Mouse (Mus musculus) ES-E14 (cell line): ENCODE data around the gene Rapgef6. TPM values are rescaled to one million over a fixed set of nuclear protein-coding genes. Genes with fewer than 3 reads are reported as not detected.

Experiments used
- DNase-seq: peaks from one replicate; pipeline ENCODE4 v3.0.0-alpha.2; 2013; ENCODE audit warnings: low read depth, low spot score
- H3K27ac ChIP-seq: 2 replicates; pipeline ENCODE4 v1.5.1; 2012; ENCODE audit warnings: low read depth, mild to moderate bottlenecking, low read length, moderate library complexity, mixed read lengths; ENCODE audit not compliant: poor library complexity, insufficient read depth, severe bottlenecking
- H3K36me3 ChIP-seq: 2 replicates; pipeline ENCODE4 v1.6.1; 2012; ENCODE audit warnings: mild to moderate bottlenecking, low read length, moderate library complexity, mixed read lengths; ENCODE audit not compliant: control insufficient read depth, poor library complexity, insufficient read depth, severe bottlenecking
- H3K4me1 ChIP-seq, 2 experiments: fragments of 150-350 bp in 1 of 2; sonication (generic) in 1 of 2; 2 replicates each; pipeline ENCODE4 v1.6.1; 2012; ENCODE audit warnings: low read length in 2 of 2, mild to moderate bottlenecking in 1 of 2, mixed read lengths in 1 of 2; ENCODE audit not compliant: control insufficient read depth in 2 of 2, insufficient read depth in 2 of 2, poor library complexity in 1 of 2
- H3K4me3 ChIP-seq, 2 experiments: fragments of 150-350 bp in 1 of 2; sonication (generic) in 1 of 2; 2 replicates each; pipeline ENCODE4 v1.5.1; 2012; ENCODE audit warnings: low read length in 2 of 2, low read depth in 1 of 2, mild to moderate bottlenecking in 1 of 2, mixed read lengths in 1 of 2; ENCODE audit not compliant: insufficient read depth in 1 of 2, poor library complexity in 1 of 2, severe bottlenecking in 1 of 2
- H3K9ac ChIP-seq: 2 replicates; pipeline ENCODE4 v1.6.1; 2012; ENCODE audit warnings: low read depth, mild to moderate bottlenecking, low read length, mixed read lengths; ENCODE audit not compliant: poor library complexity, insufficient read depth, severe bottlenecking
- H3K9me3 ChIP-seq: fragments of 150-350 bp; sonication (generic); 2 replicates; pipeline ENCODE4 v1.6.1; 2012; ENCODE audit warnings: low read depth, mild to moderate bottlenecking, low read length; ENCODE audit not compliant: control insufficient read depth, insufficient read depth
- CHD2 ChIP-seq: IDR thresholded peaks from 2 replicates; pipeline ENCODE4 v1.6.1; 2014; ENCODE audit warnings: mild to moderate bottlenecking, low read depth, low read length, inconsistent platforms
- HCFC1 ChIP-seq: IDR thresholded peaks from 2 replicates; pipeline ENCODE4 v1.6.1; 2012; ENCODE audit warnings: low read length, inconsistent platforms, borderline replicate concordance; ENCODE audit not compliant: insufficient read depth
- MAFK ChIP-seq: IDR thresholded peaks from 2 replicates; pipeline ENCODE4 v1.6.1; 2014; ENCODE audit warnings: mild to moderate bottlenecking, low read depth, low read length, inconsistent platforms; ENCODE audit not compliant: insufficient read depth
- ZC3H11A ChIP-seq: IDR thresholded peaks from 2 replicates; pipeline ENCODE4 v1.6.1; 2012; ENCODE audit warnings: low read depth, mild to moderate bottlenecking, inconsistent platforms, low read length, borderline replicate concordance
- ZNF384 ChIP-seq: IDR thresholded peaks from 2 replicates; pipeline ENCODE4 v1.6.1; 2012; ENCODE audit warnings: low read depth, low read length, inconsistent platforms
- in situ Hi-C, 2 experiments: fragments of 600-800 bp; cut with MboI; formaldehyde crosslinking; loops; one replicate each; pipeline ENCODE4 v1.15.1; 2025; ENCODE audit warnings: low sequenced_read_pairs in 2 of 2, inconsistent platforms in 1 of 2; ENCODE audit not compliant: unreplicated experiment in 2 of 2
- total RNA-seq: library from RNA; depleted of rRNA; stranded (reverse); fragments of 300-350 nt; gene quantifications from 2 replicates; pipeline ENCODE4 v1.2.3, GENCODE M21; 2012

The Rapgef6 gene
- total RNA-seq, 1 experiment, result 28.5 TPM

DNA sequence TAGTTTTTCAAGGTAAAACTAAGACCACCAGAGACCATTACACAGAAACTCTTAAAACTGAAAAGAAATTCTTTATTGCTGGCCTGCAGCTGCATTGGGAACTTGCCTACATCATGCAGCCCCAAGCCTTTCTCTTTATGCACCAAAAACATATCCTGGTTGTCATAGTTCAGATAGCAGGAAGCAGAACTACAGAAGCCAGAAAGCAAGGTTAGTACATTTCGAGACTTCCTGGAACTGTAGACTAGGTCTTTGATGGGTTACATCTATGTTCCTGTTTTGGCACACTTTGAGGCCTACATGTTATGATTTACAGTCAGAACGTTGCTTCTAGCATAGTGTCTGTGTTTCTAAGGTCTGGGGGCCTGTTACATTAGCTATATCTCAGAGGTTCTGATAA, 11.2 kb downstream of the Rapgef6 start:
- H3K27ac ChIP-seq, result no peak overlapping the region
- H3K9ac ChIP-seq, result no peak overlapping the region
- H3K9me3 ChIP-seq, result no peaks in the 10 kb centered on the region
- TF ChIP-seq ZC3H11A (no peak), HCFC1 (no peak), CHD2 (no peak), ZNF384 (no peak), MAFK (no peak)
- peaks cover 0 to 2% of the 10 kb centered on the region in 2 experiments; a peak in 1 of 4 replicates for H3K4me1 ChIP-seq
- no peak for DNase-seq
- in situ Hi-C loops, result no loop called here
- H3K4me3 ChIP-seq, result no peak overlapping the region
- H3K36me3 ChIP-seq, result no peaks in the 10 kb centered on the region

DNA sequence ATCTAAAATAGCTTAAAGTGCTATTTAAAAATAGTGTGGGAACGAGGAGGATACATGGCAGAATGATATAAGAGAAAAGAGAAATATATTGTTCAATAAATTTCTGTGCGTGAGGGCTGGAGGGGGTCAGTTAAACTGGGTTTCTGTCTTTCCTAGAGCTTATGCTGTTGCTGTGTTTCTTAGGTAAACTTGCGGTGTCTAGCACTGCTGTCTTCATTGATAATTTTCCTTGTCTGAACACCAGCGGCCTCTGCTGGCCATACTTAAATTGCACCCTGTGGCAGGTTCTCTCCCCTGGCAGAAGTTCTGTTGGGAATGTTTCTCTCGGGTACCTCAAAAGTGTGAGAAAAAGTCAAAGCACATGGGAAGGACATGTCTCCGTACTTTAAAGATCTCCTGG, 12.2 kb downstream of the Rapgef6 start:
- in situ Hi-C loops, result no loop called here
- peak; percentile 59 for DNase-seq
- TF ChIP-seq CHD2 (no peak), ZC3H11A (peak; percentile 51; the same call in 1 of the 2 replicates)
- H3K27ac ChIP-seq, result no peak overlapping the region
- H3K4me3 ChIP-seq, result no peak overlapping the region
- H3K9me3 ChIP-seq, result no peaks in the 10 kb centered on the region
- H3K4me1 ChIP-seq, result peaks cover 0 to 2% of the 10 kb centered on the region in 2 experiments; a peak in 1 of 4 replicates
- no peak overlapping the region for H3K9ac ChIP-seq
- no peaks in the 10 kb centered on the region for H3K36me3 ChIP-seq

DNA sequence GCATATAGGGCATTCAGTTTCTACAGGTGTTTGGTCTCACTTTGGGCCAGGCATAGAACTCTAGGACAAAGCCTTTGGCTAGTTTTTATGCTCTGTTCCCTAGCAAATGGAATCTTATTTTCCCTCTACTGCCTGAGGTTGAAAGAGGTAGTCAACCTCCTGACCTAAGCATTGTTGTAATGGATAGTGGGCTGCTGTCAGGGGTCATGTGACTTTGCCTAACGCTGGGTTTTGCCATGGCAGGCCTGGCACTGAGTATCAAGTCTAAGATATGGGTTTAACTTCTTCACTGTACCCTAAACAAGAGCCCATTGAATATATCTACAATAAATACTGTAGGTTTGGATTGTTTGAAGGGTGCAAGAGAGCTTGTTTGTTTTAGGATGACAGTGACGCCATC, 16.4 kb downstream of the Rapgef6 start:
- Histone ChIP-seq H3K27ac (no peak overlapping the region), H3K4me1 (peaks cover 0 to 2% of the 10 kb centered on the region in 2 experiments; a peak in 1 of 4 replicates), H3K4me3 (no peak overlapping the region), H3K9me3 (no peaks in the 10 kb centered on the region), H3K9ac (no peak overlapping the region), H3K36me3 (no peaks in the 10 kb centered on the region)
- no peak for TF ChIP-seq HCFC1
- TF ChIP-seq ZNF384, result no peak
- TF ChIP-seq ZC3H11A, result no peak
- no peak for TF ChIP-seq MAFK
- no peak for TF ChIP-seq CHD2
- in situ Hi-C loops, result no loop called here
- DNase-seq, result no peak

DNA sequence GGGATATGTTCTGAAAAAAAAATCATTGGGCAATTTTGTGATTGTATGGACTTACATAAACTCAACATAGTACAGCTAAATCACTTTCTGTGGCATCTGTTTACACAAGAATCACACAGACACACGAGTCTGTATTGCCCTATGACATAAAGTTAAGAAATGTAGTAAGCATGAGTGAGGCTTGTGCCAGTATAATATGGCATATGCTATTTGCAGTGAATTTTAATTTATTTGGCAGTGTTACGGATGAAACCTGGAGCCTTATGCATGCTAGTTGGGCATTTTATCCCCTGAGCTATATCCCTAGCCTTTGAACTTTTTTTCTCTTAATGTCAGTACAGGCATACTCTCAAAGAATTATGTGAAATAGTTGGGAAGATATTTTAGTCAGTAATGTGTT, 16.8 kb downstream of the Rapgef6 start:
- TF ChIP-seq ZNF384 (no peak), HCFC1 (no peak), MAFK (no peak), CHD2 (no peak), ZC3H11A (no peak)
- Histone ChIP-seq H3K9ac (no peak overlapping the region), H3K4me1 (peaks cover 0 to 2% of the 10 kb centered on the region in 2 experiments; a peak in 1 of 4 replicates), H3K9me3 (no peaks in the 10 kb centered on the region), H3K4me3 (no peak overlapping the region), H3K27ac (no peak overlapping the region), H3K36me3 (no peaks in the 10 kb centered on the region)
- DNase-seq, result no peak
- in situ Hi-C loops, result no loop called here

DNA sequence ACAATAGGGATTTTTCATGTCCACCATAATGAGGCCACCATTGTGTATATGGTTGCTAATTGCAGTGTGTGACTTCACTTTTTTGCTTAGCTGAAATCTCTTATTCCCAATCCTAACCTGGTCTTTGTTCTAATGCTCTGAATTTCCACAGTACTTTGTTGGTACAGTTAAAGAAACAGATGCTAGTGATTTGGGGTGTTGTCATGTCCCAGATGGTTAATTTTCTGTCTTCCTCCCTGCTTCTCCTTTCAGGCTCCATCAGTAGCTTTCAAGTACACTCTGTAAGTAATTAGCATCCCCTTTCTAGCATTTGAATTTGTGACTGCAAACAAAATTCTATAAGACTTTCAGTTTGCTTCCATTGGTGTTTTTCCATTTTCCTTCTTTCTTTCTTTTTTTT, 17.7 kb downstream of the Rapgef6 start:
- H3K27ac ChIP-seq, result no peak overlapping the region
- in situ Hi-C loops, result no loop called here
- H3K36me3 ChIP-seq, result no peaks in the 10 kb centered on the region
- DNase-seq, result no peak
- no peak overlapping the region for H3K9ac ChIP-seq
- no peak overlapping the region for H3K4me3 ChIP-seq
- TF ChIP-seq CHD2 (no peak), ZNF384 (no peak), HCFC1 (no peak), MAFK (no peak)
- no peaks in the 10 kb centered on the region for H3K9me3 ChIP-seq
- H3K4me1 ChIP-seq, result peaks cover 0 to 2% of the 10 kb centered on the region in 2 experiments; a peak in 1 of 4 replicates
